Mouse (Mus musculus) forebrain, postnatal 0 days (tissue): ENCODE measurements around the gene Glis3. TPM values are rescaled to one million over a fixed set of nuclear protein-coding genes. Genes with fewer than 3 reads are reported as not detected.

Experiments used
- ATAC-seq: fragments of 200-750 bp; cut with Nextera tagmentation; 2 replicates; pipeline ENCODE4 v1.8.0; 2017; ENCODE audit warnings: mild to moderate bottlenecking, moderate library complexity
- DNase-seq: peaks from one replicate; pipeline ENCODE4 v3.0.0-alpha.2; 2015
- H3K27ac ChIP-seq: fragments of 300-500 bp; sonication (generic); 2 replicates; pipeline ENCODE4 v1.5.1; 2014; ENCODE audit warnings: low read depth, mild to moderate bottlenecking, antibody characterized with exemption, low read length, moderate library complexity, mixed read lengths
- H3K27me3 ChIP-seq: fragments of 300-500 bp; sonication (generic); 2 replicates; pipeline ENCODE4 v1.6.1; 2014; ENCODE audit warnings: mild to moderate bottlenecking, low read length, mixed read lengths; ENCODE audit not compliant: insufficient read depth
- H3K36me3 ChIP-seq: fragments of 300-500 bp; sonication (generic); 2 replicates; pipeline ENCODE4 v1.6.1; 2014; ENCODE audit warnings: mild to moderate bottlenecking, moderate library complexity; ENCODE audit not compliant: insufficient read depth
- H3K4me1 ChIP-seq: fragments of 300-500 bp; sonication (generic); 2 replicates; pipeline ENCODE4 v1.6.1; 2014; ENCODE audit warnings: antibody characterized with exemption; ENCODE audit not compliant: insufficient read depth
- H3K4me2 ChIP-seq: fragments of 300-500 bp; sonication (generic); 2 replicates; pipeline ENCODE4 v1.6.1; 2014; ENCODE audit warnings: low read depth, mild to moderate bottlenecking, moderate library complexity
- H3K4me3 ChIP-seq: fragments of 300-500 bp; sonication (generic); 2 replicates; pipeline ENCODE4 v1.5.1; 2014; ENCODE audit warnings: low read depth, low read length, mixed read lengths
- H3K9ac ChIP-seq: fragments of 300-500 bp; sonication (generic); 2 replicates; pipeline ENCODE4 v1.6.1; 2014; ENCODE audit warnings: mild to moderate bottlenecking
- H3K9me3 ChIP-seq: fragments of 300-500 bp; sonication (generic); 2 replicates; pipeline ENCODE4 v1.6.1; 2016; ENCODE audit warnings: low read length
- CTCF ChIP-seq: sonication (generic); IDR thresholded peaks from 2 replicates; pipeline ENCODE4 v1.5.1; 2016; ENCODE audit warnings: antibody characterized with exemption, control low read depth, low read depth
- WGBS: fragments of 180-500 bp; shearing (Covaris S2); extraction: QIAGEN DNeasy Blood & Tissue Kit; methylation state at CpG from one replicate; pipeline ENCODE4 v1.1.7; 2014; 5-methylcytosine and 5-hydroxymethylcytosine counted together
- polyA plus RNA-seq: library from polyadenylated mRNA; unstranded; fragments of >200 nt; fragmentation: Nextera tagmentation; extraction: Ambion mirVana; gene quantifications from 2 replicates; pipeline ENCODE4 v1.2.1, GENCODE M21; 2015
- total RNA-seq: library from RNA; depleted of rRNA; stranded (reverse); fragments of >200 nt; gene quantifications from 2 replicates; pipeline ENCODE4 v1.2.3, GENCODE M21; 2014

The Glis3 gene
- total and polyA plus RNA-seq, 2 experiments from 2014 or later = 0.86 to 8.5 TPM

DNA sequence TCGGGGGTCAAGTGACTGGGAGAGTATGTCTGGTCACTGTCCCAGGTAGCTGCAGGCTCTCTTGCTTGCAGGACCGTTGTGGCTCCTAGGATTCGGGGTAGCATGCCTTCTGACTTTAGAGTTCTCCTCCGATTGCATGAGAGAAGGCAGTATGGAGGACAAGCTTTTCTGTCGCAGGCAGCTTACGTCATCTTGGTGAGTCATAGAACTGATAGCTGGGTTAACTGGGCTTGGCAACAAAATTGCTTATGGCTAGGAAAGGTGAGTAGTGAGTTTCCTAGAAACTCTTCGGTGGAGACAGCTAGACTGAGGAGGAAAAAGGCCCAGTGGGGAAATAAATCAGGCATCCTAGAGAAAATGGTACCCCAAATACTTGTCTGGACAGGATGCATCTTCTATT, 432.5 kb downstream of the Glis3 start:
- ATAC-seq (no peak), DNase-seq (no peak)
- no peaks in the 10 kb centered on the region for H3K4me1 ChIP-seq
- no peak overlapping the region for H3K4me2 ChIP-seq
- no peaks in the 10 kb centered on the region for H3K27me3 ChIP-seq
- WGBS = 96% methylated on average over 7 of the region's 7 CpGs
- H3K4me3 ChIP-seq = no peak overlapping the region
- no peaks in the 10 kb centered on the region for H3K9me3 ChIP-seq
- no peaks in the 10 kb centered on the region for H3K36me3 ChIP-seq
- H3K27ac ChIP-seq = no peak overlapping the region
- no peak overlapping the region for H3K9ac ChIP-seq
- TF ChIP-seq CTCF = no peak

DNA sequence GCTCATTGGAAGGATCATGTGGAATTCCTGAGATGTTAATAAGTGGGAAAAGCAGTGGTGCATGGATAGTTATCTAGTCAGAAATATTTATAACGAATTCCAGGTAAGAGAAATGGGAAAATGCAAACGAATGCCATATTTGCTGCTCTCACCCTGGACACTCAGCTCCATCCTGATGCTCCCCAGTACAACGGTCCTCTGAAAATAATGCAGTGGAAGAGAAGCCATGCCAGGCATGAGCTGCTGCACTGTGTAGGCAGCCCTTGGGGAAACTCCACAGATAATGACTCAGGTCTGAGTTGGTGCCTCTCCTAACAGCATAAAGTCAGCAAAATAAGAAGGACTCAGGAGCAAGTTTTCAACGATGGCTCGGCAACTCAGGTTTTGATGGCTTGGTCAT, 433.7 kb downstream of the Glis3 start:
- H3K4me2 ChIP-seq = no peak overlapping the region
- no peak overlapping the region for H3K4me3 ChIP-seq
- no peaks in the 10 kb centered on the region for H3K36me3 ChIP-seq
- ATAC-seq (no peak), DNase-seq (no peak)
- H3K4me1 ChIP-seq = no peaks in the 10 kb centered on the region
- H3K9me3 ChIP-seq = no peaks in the 10 kb centered on the region
- H3K9ac ChIP-seq = no peak overlapping the region
- H3K27me3 ChIP-seq = no peaks in the 10 kb centered on the region
- TF ChIP-seq CTCF = no peak
- 84% methylated on average over 5 of the region's 5 CpGs for WGBS
- H3K27ac ChIP-seq = no peak overlapping the region

DNA sequence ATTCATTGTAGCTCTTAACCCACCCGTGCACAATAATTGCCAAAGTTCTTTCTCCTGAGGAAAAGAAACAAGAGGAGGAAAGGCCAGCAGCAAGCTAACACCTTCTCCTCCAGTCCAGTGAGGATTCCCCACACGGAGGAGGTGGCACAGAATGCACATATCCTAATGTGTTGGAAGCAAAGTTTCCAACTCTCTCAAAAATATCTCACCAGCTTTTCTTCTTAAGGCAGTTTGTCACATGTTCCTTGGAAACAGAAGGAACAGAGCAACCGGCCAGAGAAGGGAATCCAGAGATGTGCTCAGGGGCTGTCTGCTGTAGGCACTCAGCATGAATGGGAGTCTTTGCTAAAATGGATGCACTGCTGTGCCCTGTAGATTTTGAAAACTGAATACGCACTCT, 441.8 kb downstream of the Glis3 start:
- DNase-seq = no peak

DNA sequence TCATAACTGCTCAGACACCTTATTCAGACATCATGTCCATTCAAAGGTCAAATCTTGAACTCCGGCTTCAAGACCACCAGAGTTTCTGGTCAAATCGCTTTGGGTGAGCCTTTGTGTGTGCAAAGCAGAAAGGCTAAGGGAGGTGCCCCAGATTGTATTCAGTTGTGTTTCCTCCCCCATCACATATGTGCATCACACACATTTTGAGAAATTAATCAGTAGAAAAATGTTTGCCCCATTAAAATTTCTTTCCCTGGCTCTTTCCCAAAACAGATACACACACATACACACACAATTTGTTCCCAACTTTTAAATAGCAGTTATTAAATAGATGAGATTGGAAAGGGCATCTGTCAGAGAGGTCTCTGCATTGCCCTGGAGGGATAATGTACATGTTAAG, 442.3 kb downstream of the Glis3 start:
- 95% methylated on average over 2 of the region's 2 CpGs for WGBS
- no peak for ATAC-seq
- Histone ChIP-seq H3K9me3 (no peaks in the 10 kb centered on the region), H3K9ac (no peak overlapping the region), H3K4me2 (no peak overlapping the region), H3K36me3 (no peaks in the 10 kb centered on the region), H3K27ac (no peak overlapping the region), H3K4me1 (no peaks in the 10 kb centered on the region), H3K4me3 (no peak overlapping the region), H3K27me3 (no peaks in the 10 kb centered on the region)
- DNase-seq = no peak
- TF ChIP-seq CTCF = no peak

More for the DNA sequence above, 441.8 kb downstream of the Glis3 start:
- ATAC-seq = no peak
- Histone ChIP-seq H3K36me3 (no peaks in the 10 kb centered on the region), H3K27ac (no peak overlapping the region), H3K9me3 (no peaks in the 10 kb centered on the region), H3K27me3 (no peaks in the 10 kb centered on the region), H3K4me2 (no peak overlapping the region), H3K9ac (no peak overlapping the region), H3K4me1 (no peaks in the 10 kb centered on the region), H3K4me3 (no peak overlapping the region)
- TF ChIP-seq CTCF = no peak
- 77% methylated on average over 4 of the region's 4 CpGs for WGBS

DNA sequence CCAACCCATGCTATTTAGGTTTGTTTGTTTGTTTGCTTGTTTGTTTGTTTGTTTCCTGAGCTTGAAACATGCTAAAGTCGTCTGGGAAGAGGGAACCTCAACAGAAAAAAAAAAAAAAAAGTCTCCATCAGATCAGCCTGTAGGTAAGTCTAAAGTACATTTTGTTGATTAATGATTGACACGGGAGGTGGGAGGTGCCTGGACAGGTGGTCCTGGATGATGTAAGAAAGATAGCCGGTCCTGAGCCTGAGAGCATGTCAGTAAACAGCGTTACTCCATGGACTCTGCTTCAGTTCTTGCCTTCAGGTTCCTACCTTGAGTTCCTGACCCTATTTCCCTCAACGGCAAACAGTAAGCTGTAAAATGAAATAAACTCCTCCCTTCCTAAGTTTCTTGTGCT, 444.3 kb downstream of the Glis3 start:
- no peak overlapping the region for H3K4me3 ChIP-seq
- 86% methylated on average over 5 of the region's 5 CpGs for WGBS
- no peaks in the 10 kb centered on the region for H3K27me3 ChIP-seq

DNA sequence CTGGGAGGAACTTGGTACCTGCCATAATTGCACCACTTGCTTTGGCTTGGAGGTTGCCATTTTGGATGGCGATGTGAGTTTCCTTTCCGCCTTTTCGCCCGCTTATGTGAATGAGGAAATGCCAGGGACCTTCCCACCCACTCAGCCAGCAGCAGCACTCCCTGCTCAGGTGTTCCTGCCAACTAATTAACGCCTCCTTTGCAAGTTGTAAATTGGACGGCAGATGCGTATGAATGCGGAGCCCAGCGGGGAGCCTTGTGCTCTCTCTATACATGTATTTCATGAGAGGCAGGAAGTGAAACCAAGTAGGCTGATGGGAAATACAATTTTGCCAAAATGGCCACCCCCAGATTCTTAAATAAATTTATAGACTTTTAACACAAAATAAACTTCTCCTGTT, 444.8 kb downstream of the Glis3 start:
- ATAC-seq (peak; percentile 47; the same call in 1 of the 2 replicates), DNase-seq (peak; percentile 64)
- H3K27me3 ChIP-seq = no peaks in the 10 kb centered on the region
- 57% methylated on average over 9 of the region's 9 CpGs for WGBS
- H3K4me1 ChIP-seq = no peaks in the 10 kb centered on the region
- no peak overlapping the region for H3K9ac ChIP-seq
- no peak for TF ChIP-seq CTCF
- H3K4me2 ChIP-seq = no peak overlapping the region
- no peaks in the 10 kb centered on the region for H3K9me3 ChIP-seq
- H3K36me3 ChIP-seq = no peaks in the 10 kb centered on the region
- no peak overlapping the region for H3K4me3 ChIP-seq
- H3K27ac ChIP-seq = no peak overlapping the region

More for the DNA sequence above, 444.3 kb downstream of the Glis3 start:
- no peak overlapping the region for H3K9ac ChIP-seq
- DNase-seq = no peak
- TF ChIP-seq CTCF = no peak
- H3K36me3 ChIP-seq = no peaks in the 10 kb centered on the region
- no peak overlapping the region for H3K27ac ChIP-seq
- no peak for ATAC-seq
- H3K4me1 ChIP-seq = no peaks in the 10 kb centered on the region
- H3K9me3 ChIP-seq = no peaks in the 10 kb centered on the region
- no peak overlapping the region for H3K4me2 ChIP-seq

DNA sequence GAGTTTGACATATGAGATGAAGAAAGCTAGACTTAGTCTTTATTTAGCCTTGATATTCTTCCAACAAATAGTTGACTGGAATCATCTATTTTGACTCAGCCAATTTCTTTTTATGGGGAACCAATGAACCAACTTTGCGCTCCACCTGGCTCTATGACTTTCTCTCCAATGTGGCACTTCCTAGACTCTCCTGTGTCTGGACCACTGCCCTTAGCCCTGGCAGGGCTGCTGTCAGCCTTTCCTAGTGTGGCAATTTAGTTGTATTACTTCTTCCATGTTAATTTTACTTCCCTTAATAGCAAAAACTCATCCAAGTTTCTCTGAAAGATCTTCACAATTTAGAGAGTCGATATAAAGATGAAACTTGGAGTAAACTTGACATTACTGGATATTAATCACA, 445.2 kb downstream of the Glis3 start:
- ATAC-seq (peak; percentile 12; the same call in 1 of the 2 replicates), DNase-seq (peak; percentile 28)
- no peak overlapping the region for H3K4me2 ChIP-seq
- 77% methylated on average over 2 of the region's 2 CpGs for WGBS
- H3K9ac ChIP-seq = no peak overlapping the region
- no peak for TF ChIP-seq CTCF
- no peak overlapping the region for H3K27ac ChIP-seq
- no peak overlapping the region for H3K4me3 ChIP-seq
- no peaks in the 10 kb centered on the region for H3K36me3 ChIP-seq
- H3K4me1 ChIP-seq = no peaks in the 10 kb centered on the region
- no peaks in the 10 kb centered on the region for H3K9me3 ChIP-seq
- H3K27me3 ChIP-seq = no peaks in the 10 kb centered on the region

DNA sequence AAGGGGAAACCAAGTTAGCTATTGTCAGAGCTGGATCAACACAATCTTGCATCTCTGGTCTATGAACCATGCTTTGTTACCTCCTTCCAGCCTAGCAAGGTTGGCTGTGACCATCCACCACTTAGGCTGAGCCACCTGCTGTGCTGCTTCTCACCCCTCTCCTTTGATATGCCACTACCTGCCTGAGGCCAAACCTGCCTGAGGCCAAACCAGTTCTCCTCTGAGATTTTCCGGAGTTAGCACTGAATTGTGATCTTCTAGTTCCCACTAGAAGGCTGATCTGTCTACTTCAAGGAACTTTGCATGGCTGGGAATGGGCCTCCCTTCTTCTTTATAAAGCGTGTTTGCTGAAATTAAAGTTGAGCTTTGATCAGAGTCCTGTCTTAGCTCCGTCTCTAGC, 448.4 kb downstream of the Glis3 start:
- ATAC-seq (no peak), DNase-seq (no peak)
- H3K27ac ChIP-seq = no peak overlapping the region
- 77% methylated on average over 3 of the region's 3 CpGs for WGBS
- H3K9me3 ChIP-seq = no peaks in the 10 kb centered on the region
- no peak overlapping the region for H3K4me3 ChIP-seq
- no peaks in the 10 kb centered on the region for H3K27me3 ChIP-seq
- H3K4me1 ChIP-seq = no peaks in the 10 kb centered on the region
- H3K4me2 ChIP-seq = no peak overlapping the region
- no peak overlapping the region for H3K9ac ChIP-seq
- no peak for TF ChIP-seq CTCF
- no peaks in the 10 kb centered on the region for H3K36me3 ChIP-seq
